Mouse (Mus musculus): ENCODE measurements around the gene Ppp1r9a. TPM values are rescaled to one million over a fixed set of nuclear protein-coding genes. Genes with fewer than 3 reads are reported as not detected.

Gene Ppp1r9a
- polyA plus RNA-seq, 1 experiment from 2014 or later, result 25.2 TPM

GRCm38 (mm10) chr6:5037225-5037624, 134.5 kb downstream of the Ppp1r9a start:
- no peak overlapping the region for H3K9ac ChIP-seq
- no peak overlapping the region for H3K4me2 ChIP-seq
- H3K4me1 ChIP-seq (ENCODE audit: insufficient read depth), result 0 out of 2 replicates have a peak, but pooled peaks cover 4% of the 10 kb centered on the region
- H3K36me3 ChIP-seq (ENCODE audit: insufficient read depth), result no peaks in the 10 kb centered on the region
- no peak overlapping the region for H3K27ac ChIP-seq (ENCODE audit: low read depth)
- H3K4me3 ChIP-seq (ENCODE audit: low read depth, low read length), result no peak overlapping the region
- ATAC-seq (ENCODE audit: insufficient read depth), result peak; percentile 17; the same call in 1 of the 2 replicates
- TF ChIP-seq CTCF (IDR thresholded peaks at IDR 0.05; ENCODE audit: low read depth), result no peak
- DNase-seq, result peak; percentile 63
- no peaks in the 10 kb centered on the region for H3K27me3 ChIP-seq (ENCODE audit: insufficient read depth, low read length)
- no peaks in the 10 kb centered on the region for H3K9me3 ChIP-seq (ENCODE audit: low read depth, low read length)
- WGBS, result 68% methylated on average over 4 of the region's 4 CpGs

- Histone ChIP-seq H3K4me3 (ENCODE audit: low read depth, low read length) (no peak overlapping the region), H3K4me1 (ENCODE audit: insufficient read depth) (0 out of 2 replicates have a peak, but pooled peaks cover 4% of the 10 kb centered on the region), H3K36me3 (ENCODE audit: insufficient read depth) (no peaks in the 10 kb centered on the region), H3K27me3 (ENCODE audit: insufficient read depth, low read length) (no peaks in the 10 kb centered on the region), H3K9me3 (ENCODE audit: low read depth, low read length) (no peaks in the 10 kb centered on the region), H3K27ac (ENCODE audit: low read depth) (no peak overlapping the region), H3K9ac (no peak overlapping the region), H3K4me2 (no peak overlapping the region)
- ATAC-seq (ENCODE audit: insufficient read depth) (no peak), DNase-seq (no peak)
- TF ChIP-seq CTCF (IDR thresholded peaks at IDR 0.05; ENCODE audit: low read depth), result no peak
- 62% methylated on average over 2 of the region's 2 CpGs for WGBS
These were observed 135.5 kb downstream of the Ppp1r9a start for GRCm38 (mm10) chr6:5038140-5038749.

DNA sequence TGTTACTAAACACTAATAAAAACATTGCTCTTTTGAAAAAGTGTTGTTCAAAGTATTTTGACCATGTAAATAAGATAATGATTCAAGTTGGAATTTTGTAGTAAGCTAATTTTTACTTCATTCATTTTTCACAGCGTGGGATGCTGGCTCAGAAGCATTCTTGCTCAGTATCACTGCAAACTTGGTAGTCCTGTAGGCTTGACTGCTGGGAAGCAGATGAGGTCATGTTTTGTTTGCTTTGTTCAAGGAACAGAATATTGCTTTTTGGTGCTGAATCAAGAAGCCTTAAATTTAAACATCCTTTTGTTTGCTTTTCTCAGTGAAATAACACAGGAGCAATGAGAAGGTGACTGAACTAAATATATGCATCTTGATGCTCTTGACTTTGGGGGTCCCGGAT, 136.6 kb downstream of the Ppp1r9a start:
- WGBS, result 54% methylated on average over 2 of the region's 2 CpGs
- Histone ChIP-seq H3K36me3 (ENCODE audit: insufficient read depth) (no peaks in the 10 kb centered on the region), H3K4me2 (no peak overlapping the region), H3K27ac (ENCODE audit: low read depth) (no peak overlapping the region), H3K4me1 (ENCODE audit: insufficient read depth) (0 out of 2 replicates have a peak, but pooled peaks cover 4% of the 10 kb centered on the region), H3K9ac (no peak overlapping the region), H3K27me3 (ENCODE audit: insufficient read depth, low read length) (no peaks in the 10 kb centered on the region), H3K9me3 (ENCODE audit: low read depth, low read length) (no peaks in the 10 kb centered on the region), H3K4me3 (ENCODE audit: low read depth, low read length) (no peak overlapping the region)
- no peak for DNase-seq
- no peak for TF ChIP-seq CTCF (IDR thresholded peaks at IDR 0.05; ENCODE audit: low read depth)
- no peak for ATAC-seq (ENCODE audit: insufficient read depth)

DNA sequence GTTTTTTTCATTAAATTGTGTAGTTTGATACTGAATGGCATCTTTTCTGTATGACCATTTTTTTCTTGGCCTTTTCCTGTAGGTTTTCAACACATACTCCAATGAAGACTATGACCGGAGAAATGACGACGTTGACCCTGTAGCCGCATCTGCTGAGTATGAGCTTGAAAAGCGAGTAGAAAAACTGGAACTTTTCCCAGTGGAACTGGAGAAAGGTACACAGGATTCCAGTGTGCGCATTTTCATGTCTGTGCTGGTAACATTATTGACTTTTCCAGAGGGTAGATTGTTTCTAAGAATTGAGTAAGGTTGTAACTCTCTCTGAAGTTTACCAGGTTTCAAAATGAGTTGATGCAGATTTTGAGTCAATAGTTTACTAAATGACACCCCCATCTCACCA, 143.1 kb downstream of the Ppp1r9a start:
- TF ChIP-seq CTCF (IDR thresholded peaks at IDR 0.05; ENCODE audit: low read depth), result no peak
- no peak overlapping the region for H3K9ac ChIP-seq
- H3K4me1 ChIP-seq (ENCODE audit: insufficient read depth), result no peaks in the 10 kb centered on the region
- H3K4me2 ChIP-seq, result no peak overlapping the region
- no peaks in the 10 kb centered on the region for H3K27me3 ChIP-seq (ENCODE audit: insufficient read depth, low read length)
- no peak for DNase-seq
- H3K36me3 ChIP-seq (ENCODE audit: insufficient read depth), result no peaks in the 10 kb centered on the region
- ATAC-seq (ENCODE audit: insufficient read depth), result no peak
- no peak overlapping the region for H3K4me3 ChIP-seq (ENCODE audit: low read depth, low read length)
- H3K27ac ChIP-seq (ENCODE audit: low read depth), result no peak overlapping the region
- WGBS, result 88% methylated on average over 6 of the region's 6 CpGs
- no peaks in the 10 kb centered on the region for H3K9me3 ChIP-seq (ENCODE audit: low read depth, low read length)

DNA sequence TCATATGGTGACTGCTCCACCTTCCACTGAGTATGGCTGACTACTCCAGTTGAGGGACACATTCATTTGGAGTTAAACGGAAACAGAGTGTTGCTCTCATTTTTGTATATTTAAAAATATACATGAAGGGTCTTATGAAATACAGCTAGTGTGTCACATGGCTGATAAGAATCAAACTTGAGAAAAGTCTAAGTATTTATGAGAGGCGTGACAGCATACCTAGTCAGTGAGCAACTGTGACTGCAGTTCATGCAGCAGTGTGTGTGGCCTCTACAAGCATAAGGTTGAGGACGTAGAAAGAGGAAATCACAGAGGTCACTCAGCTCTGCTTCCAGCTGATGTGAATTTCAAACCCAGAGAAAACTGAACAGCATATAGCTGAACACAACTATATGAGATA, 145.3 kb downstream of the Ppp1r9a start:
- Histone ChIP-seq H3K4me1 (ENCODE audit: insufficient read depth) (no peaks in the 10 kb centered on the region), H3K36me3 (ENCODE audit: insufficient read depth) (no peaks in the 10 kb centered on the region), H3K27me3 (ENCODE audit: insufficient read depth, low read length) (no peaks in the 10 kb centered on the region), H3K9me3 (ENCODE audit: low read depth, low read length) (no peaks in the 10 kb centered on the region), H3K4me2 (no peak overlapping the region), H3K4me3 (ENCODE audit: low read depth, low read length) (no peak overlapping the region), H3K27ac (ENCODE audit: low read depth) (no peak overlapping the region), H3K9ac (no peak overlapping the region)
- ATAC-seq (ENCODE audit: insufficient read depth), result no peak
- WGBS, result 78% methylated on average over 3 of the region's 3 CpGs
- DNase-seq, result no peak
- no peak for TF ChIP-seq CTCF (IDR thresholded peaks at IDR 0.05; ENCODE audit: low read depth)

- Histone ChIP-seq H3K4me2 (no peak overlapping the region), H3K36me3 (ENCODE audit: insufficient read depth) (no peaks in the 10 kb centered on the region), H3K4me3 (ENCODE audit: low read depth, low read length) (no peak overlapping the region), H3K4me1 (ENCODE audit: insufficient read depth) (no peaks in the 10 kb centered on the region), H3K9ac (no peak overlapping the region), H3K9me3 (ENCODE audit: low read depth, low read length) (no peaks in the 10 kb centered on the region), H3K27me3 (ENCODE audit: insufficient read depth, low read length) (no peaks in the 10 kb centered on the region), H3K27ac (ENCODE audit: low read depth) (no peak overlapping the region)
- DNase-seq (no peak), ATAC-seq (ENCODE audit: insufficient read depth) (no peak)
- WGBS, result 62% methylated on average over 2 of the region's 2 CpGs
- no peak for TF ChIP-seq CTCF (IDR thresholded peaks at IDR 0.05; ENCODE audit: low read depth)
These were observed 149.6 kb downstream of the Ppp1r9a start for GRCm38 (mm10) chr6:5052309-5052708.

- ATAC-seq (ENCODE audit: insufficient read depth) (no peak), DNase-seq (no peak)
- no peak overlapping the region for H3K4me3 ChIP-seq (ENCODE audit: low read depth, low read length)
- no peaks in the 10 kb centered on the region for H3K9me3 ChIP-seq (ENCODE audit: low read depth, low read length)
- 79% methylated on average over 4 of the region's 4 CpGs for WGBS
- H3K36me3 ChIP-seq (ENCODE audit: insufficient read depth), result no peaks in the 10 kb centered on the region
- no peaks in the 10 kb centered on the region for H3K4me1 ChIP-seq (ENCODE audit: insufficient read depth)
- no peak overlapping the region for H3K9ac ChIP-seq
- no peak overlapping the region for H3K27ac ChIP-seq (ENCODE audit: low read depth)
- H3K27me3 ChIP-seq (ENCODE audit: insufficient read depth, low read length), result no peaks in the 10 kb centered on the region
- no peak overlapping the region for H3K4me2 ChIP-seq
- TF ChIP-seq CTCF (IDR thresholded peaks at IDR 0.05; ENCODE audit: low read depth), result no peak
These were observed 151.9 kb downstream of the Ppp1r9a start for GRCm38 (mm10) chr6:5054446-5055095.

Measured in lung, embryonic 14.5 days (tissue).